Mouse (Mus musculus): Measurements from ENCODE around the gene Fcrlb.

Fcrlb gene

GRCm38 (mm10) chr1:170908341-170908740 is 4.4 kb downstream of the Fcrlb start:
- peak; percentile 43 for DNase-seq (ENCODE audit: extremely low spot score, low spot score)

- peak; percentile 61 for DNase-seq (ENCODE audit: extremely low spot score, low spot score)
These were observed 5.1 kb downstream of the Fcrlb start for GRCm38 (mm10) chr1:170907456-170908191.

- no peak for DNase-seq (ENCODE audit: extremely low spot score, low spot score)
These were observed 5.7 kb downstream of the Fcrlb start for GRCm38 (mm10) chr1:170907111-170907455.

GRCm38 (mm10) chr1:170903485-170903884 is 9.3 kb downstream of the Fcrlb start:
- DNase-seq (ENCODE audit: extremely low spot score, low spot score), result no peak

- DNase-seq (ENCODE audit: extremely low spot score, low spot score), result peak; percentile 87
These were observed 11.1 kb downstream of the Fcrlb start for GRCm38 (mm10) chr1:170901536-170902238.

GRCm38 (mm10) chr1:170900799-170901467 is 11.8 kb downstream of the Fcrlb start:
- peak; percentile 30 for DNase-seq (ENCODE audit: extremely low spot score, low spot score)

GRCm38 (mm10) chr1:170898413-170899075 is 14.2 kb downstream of the Fcrlb start:
- no peak for DNase-seq (ENCODE audit: extremely low spot score, low spot score)

- DNase-seq (ENCODE audit: extremely low spot score, low spot score), result no peak
These were observed 16.0 kb downstream of the Fcrlb start for GRCm38 (mm10) chr1:170896651-170897281.

- no peak for DNase-seq (ENCODE audit: extremely low spot score, low spot score)
These were observed 17.8 kb downstream of the Fcrlb start for GRCm38 (mm10) chr1:170894603-170895602.

- DNase-seq (ENCODE audit: extremely low spot score, low spot score), result no peak
These were observed 20.5 kb downstream of the Fcrlb start for GRCm38 (mm10) chr1:170892279-170892678.

GRCm38 (mm10) chr1:170891646-170892045 is 21.1 kb downstream of the Fcrlb start:
- no peak for DNase-seq (ENCODE audit: extremely low spot score, low spot score)

GRCm38 (mm10) chr1:170889310-170889709 is 23.4 kb downstream of the Fcrlb start:
- DNase-seq (ENCODE audit: extremely low spot score, low spot score), result no peak

- no peak for DNase-seq (ENCODE audit: extremely low spot score, low spot score)
These were observed 26.7 kb downstream of the Fcrlb start for GRCm38 (mm10) chr1:170886044-170886458.

GRCm38 (mm10) chr1:170884978-170885561 is 27.7 kb downstream of the Fcrlb start, which contains the start of the genes Gm26620 and Dusp12:
Gene Gm26620, plus strand, starts transcription at chr1:170885065.
Gene Dusp12, minus strand, starts transcription at chr1:170885540.
- DNase-seq (ENCODE audit: extremely low spot score, low spot score), result peak; percentile 83

- no peak for DNase-seq (ENCODE audit: extremely low spot score, low spot score)
These were observed 28.4 kb downstream of the Fcrlb start for GRCm38 (mm10) chr1:170884390-170884789.

GRCm38 (mm10) chr1:170882915-170883485 is 29.7 kb downstream of the Fcrlb start:
- no peak for DNase-seq (ENCODE audit: extremely low spot score, low spot score)

- no peak for DNase-seq (ENCODE audit: extremely low spot score, low spot score)
These were observed 35.8 kb downstream of the Fcrlb start for GRCm38 (mm10) chr1:170876906-170877305.

- DNase-seq (ENCODE audit: extremely low spot score, low spot score), result no peak
These were observed 37.1 kb downstream of the Fcrlb start for GRCm38 (mm10) chr1:170875676-170876075.

GRCm38 (mm10) chr1:170871961-170872360 is 40.8 kb downstream of the Fcrlb start:
- DNase-seq (ENCODE audit: extremely low spot score, low spot score), result no peak

Measured in neural tube, embryonic 10.5 days (tissue).